Mouse (Mus musculus) heart, adult 2 months (tissue): ENCODE data around the gene Rhox4g.

Source experiments
- CTCF ChIP-seq: fragments of 200-600 bp; IDR thresholded peaks from 2 replicates; pipeline ENCODE4 v1.8.1; 2022; ENCODE audit warnings: antibody characterized with exemption, mild to moderate bottlenecking, moderate library complexity
- EP300 ChIP-seq: fragments of 200-500 bp; IDR thresholded peaks from 2 replicates; pipeline ENCODE4 v1.6.1; 2011; ENCODE audit warnings: low read depth, low read length, control low read depth; ENCODE audit not compliant: insufficient read depth
- POLR2A ChIP-seq: fragments of 200-500 bp; IDR thresholded peaks from 2 replicates; pipeline ENCODE4 v1.6.1; 2011; ENCODE audit warnings: mild to moderate bottlenecking, low read depth, low read length, control low read depth; ENCODE audit not compliant: insufficient read depth

DNA sequence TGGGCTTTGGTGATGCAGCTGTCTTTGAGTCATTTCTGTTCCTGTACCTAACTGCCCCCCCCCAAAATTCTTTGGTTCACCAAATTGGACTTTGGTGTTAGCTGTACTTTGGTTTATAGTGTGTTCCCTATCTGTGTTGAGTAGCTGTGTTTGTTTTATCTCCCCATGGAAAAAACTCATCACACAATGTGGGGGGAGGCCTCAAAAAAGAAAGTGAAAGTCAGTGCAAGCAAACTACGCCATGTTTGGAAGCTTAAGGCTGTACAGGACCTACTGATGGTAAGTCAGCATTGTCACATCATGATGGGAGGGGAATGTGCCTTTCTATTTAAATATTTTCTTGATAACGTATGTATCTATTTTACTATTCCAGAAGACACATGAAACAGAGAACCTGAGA, 41.1 kb upstream of the Rhox4g start:
- TF ChIP-seq CTCF, result no peak
- TF ChIP-seq POLR2A, result no peak
- TF ChIP-seq EP300, result no peak
